Mouse (Mus musculus): ENCODE measurements around the gene Wdr46.
A peak's percentile ranks its signal among the peaks of the same experiment; 100 is the strongest.

Gene Wdr46

GRCm38 (mm10) chr17:33953310-33953709 lies 12.8 kb downstream of the Wdr46 start:
- no peak for DNase-seq

- DNase-seq, result no peak
Observed at GRCm38 (mm10) chr17:33953961-33954565, 13.6 kb downstream of the Wdr46 start.

GRCm38 (mm10) chr17:33954646-33955554 lies 14.4 kb downstream of the Wdr46 start:
- DNase-seq, result no peak

GRCm38 (mm10) chr17:33955555-33956214 lies 15.2 kb downstream of the Wdr46 start, which contains the start of the genes Vps52 and Rps18:
Vps52 (plus strand) TSS chr17:33955812.
Rps18 (minus strand) TSS chr17:33956001.
- peak; percentile 97 for DNase-seq

GRCm38 (mm10) chr17:33956336-33956735 lies 15.9 kb downstream of the Wdr46 start:
- no peak for DNase-seq

DNA sequence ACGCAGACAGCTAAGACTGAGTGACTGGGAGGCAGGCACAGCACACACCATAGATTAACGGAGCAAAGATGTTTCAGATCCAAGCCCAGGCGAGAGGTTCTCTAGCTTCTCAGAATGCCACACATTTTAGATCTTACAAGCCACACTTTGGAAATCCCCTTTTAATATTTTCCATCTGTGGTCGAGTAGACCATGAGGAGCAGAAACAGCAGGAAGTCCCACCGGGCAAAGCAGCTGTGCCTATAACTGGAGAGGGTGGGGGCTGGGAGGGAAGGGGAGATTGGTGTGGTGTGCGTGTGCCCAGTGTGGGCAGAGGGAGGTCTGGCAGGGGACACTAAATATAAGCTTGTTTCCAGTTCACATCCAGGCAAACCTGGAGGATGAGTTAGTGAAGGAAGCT lies 17.0 kb downstream of the Wdr46 start:
- DNase-seq, result no peak

DNA sequence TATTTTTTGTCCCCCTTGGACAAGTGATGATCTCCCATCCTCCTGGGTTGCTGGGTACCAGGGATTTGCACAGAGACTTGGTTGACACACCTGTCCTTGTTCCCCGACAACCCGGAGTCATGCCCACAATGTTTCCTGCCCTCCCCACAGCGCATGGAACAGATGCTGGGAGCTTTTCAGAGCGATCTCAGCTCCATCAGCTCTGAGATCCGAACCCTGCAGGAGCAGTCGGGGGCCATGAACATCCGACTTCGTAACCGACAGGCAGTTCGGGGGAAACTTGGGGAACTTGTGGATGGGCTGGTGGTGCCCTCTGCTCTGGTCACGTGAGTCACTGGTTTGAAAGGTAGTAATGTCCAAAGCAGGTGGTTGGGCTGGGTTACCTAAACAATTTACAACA lies 18.0 kb downstream of the Wdr46 start:
- DNase-seq, result no peak

DNA sequence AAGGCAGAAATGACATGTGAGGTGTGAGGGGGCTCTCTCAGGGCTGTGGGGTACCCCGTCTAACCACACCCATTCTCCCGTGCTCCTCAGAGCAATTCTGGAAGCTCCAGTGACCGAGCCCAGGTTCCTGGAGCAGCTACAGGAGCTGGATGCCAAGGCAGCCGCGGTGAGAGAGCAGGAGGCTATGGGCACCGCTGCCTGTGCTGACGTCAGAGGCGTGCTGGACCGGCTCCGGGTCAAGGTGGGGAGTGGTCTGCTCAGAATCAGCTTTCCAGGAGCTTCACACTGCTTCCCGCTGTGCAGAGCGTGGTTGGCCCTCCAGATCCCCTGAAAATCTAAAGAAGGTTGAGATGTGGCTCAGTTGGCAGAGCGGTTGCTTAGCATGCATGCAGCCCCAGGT lies 18.7 kb downstream of the Wdr46 start:
- no peak for DNase-seq

DNA sequence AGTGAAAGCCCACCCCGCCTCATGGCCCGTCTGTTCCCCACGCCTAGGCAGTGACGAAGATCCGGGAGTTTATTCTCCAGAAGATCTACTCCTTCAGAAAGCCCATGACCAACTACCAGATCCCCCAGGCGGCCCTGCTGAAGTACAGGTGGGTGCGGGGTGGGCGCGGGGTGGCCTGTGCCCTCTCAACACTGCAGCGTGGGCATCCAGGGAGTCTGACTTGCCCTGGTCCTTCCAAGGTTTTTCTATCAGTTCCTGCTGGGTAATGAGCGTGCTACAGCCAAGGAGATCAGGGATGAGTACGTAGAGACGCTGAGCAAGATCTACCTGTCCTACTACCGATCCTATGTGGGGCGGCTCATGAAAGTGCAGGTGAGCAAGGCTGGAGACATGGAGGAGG lies 19.5 kb downstream of the Wdr46 start:
- DNase-seq, result peak; percentile 6

DNA sequence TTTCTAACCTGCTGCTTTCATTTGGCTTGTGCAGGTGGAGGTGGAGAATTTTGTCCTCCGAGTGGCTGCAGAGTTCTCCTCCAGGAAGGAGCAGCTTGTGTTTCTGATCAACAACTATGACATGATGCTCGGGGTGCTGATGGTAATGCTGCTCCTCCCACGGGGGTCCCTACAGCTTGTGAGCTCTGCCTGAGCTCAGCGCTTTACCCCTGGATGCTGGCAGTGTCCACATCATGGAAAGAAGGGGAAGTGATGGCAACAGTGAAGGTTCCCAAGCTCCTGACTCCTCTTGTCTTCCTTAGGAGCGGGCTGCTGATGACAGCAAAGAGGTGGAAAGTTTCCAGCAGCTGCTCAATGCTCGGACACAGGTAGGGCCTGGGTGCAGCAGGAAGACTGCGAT lies 22.4 kb downstream of the Wdr46 start:
- peak; percentile 2 for DNase-seq

DNA sequence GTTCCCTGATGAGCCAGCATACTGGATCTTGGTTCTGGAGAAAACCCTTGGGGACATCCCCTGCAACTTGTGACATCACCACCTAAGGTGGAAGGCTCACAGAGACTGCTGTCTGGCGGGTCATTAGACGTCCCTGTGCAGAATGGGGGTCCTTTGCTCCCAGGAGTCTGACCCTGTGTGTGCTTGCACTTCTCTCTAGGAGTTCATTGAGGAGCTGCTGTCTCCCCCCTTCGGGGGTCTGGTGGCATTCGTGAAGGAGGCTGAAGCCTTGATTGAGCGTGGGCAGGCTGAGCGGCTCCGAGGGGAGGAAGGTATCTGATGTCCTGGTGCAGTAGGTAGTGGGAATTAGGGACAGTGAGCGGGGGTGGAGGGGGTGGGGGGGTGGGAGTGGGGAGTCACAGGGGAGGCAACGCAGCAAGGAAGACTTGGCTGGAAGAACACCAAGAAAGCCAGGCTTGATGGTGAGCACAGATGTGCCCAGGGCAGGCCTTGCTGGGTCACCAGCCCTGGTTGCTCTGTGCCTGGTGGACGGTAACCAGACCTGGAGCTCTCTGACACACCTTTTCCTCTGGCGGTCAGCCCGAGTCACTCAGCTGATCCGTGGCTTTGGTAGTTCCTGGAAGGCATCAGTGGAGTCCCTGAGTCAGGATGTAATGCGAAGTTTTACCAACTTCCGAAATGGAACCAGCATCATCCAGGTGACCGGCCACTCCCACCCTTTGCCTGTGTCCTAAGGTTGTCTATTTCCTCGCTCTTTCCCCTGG lies 24.8 kb downstream of the Wdr46 start:
- DNase-seq, result no peak

GRCm38 (mm10) chr17:33965846-33966550 lies 25.5 kb downstream of the Wdr46 start:
- DNase-seq, result no peak

- DNase-seq, result peak; percentile 79
Observed at GRCm38 (mm10) chr17:33968489-33968888, 28.0 kb downstream of the Wdr46 start.

DNA sequence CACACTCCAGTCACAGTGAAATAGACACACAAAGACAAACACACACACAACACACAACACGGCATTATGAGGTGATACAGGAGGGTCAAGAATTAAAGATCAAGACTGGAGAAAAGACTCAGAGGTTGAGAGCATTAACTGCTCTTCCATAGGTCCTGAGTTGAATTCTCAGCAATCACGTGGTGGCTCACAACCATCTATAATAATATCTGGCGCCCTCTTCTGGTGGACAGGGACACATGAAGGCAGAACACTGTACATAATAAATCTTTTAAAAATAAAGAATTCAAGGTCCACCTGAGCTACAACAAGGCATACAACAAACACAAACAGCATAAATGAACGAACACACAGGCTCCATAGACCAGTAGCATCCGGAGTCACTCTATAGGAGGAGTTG lies 28.5 kb downstream of the Wdr46 start:
- DNase-seq, result peak; percentile 64

DNA sequence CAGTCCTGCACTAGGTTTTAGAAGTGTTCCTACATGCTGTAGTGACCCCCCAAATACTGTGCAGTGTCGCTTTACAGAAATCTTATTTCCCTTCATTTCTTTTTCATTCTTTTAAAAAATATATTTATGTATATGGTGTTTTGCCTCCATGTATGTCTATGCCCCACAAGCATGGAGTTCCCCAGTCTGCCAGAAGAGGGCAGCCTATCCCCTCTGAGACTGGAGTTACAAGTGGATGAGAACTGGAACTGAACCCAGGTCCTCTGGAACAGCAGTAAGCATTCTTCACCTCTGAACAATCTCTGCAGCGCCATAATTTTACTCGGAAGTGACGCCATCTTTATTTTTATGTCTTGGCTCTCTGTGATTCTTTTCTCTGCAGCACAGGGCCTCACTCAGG lies 28.9 kb downstream of the Wdr46 start:
- no peak for DNase-seq

- DNase-seq, result no peak
Observed at GRCm38 (mm10) chr17:33972691-33973090, 32.2 kb downstream of the Wdr46 start.

DNA sequence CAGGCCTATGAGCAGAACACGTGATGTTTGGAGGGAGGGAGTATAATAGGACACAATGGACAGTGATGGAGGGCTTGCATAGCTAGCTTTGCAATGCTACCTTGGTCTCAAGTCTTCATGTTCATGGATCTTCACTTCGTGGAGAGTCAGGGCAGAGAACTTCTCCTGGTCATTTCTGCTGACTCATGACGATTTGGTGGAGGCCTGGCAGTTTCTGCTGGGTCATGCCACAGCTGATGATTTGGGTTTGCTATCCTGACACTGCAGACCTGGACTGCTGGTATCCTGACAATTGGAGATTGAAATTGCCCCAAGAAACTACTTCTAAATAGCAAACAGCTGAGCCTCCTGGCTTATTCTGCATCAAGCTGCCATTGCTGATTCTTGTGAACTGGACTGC lies 33.1 kb downstream of the Wdr46 start:
- DNase-seq, result no peak

DNA sequence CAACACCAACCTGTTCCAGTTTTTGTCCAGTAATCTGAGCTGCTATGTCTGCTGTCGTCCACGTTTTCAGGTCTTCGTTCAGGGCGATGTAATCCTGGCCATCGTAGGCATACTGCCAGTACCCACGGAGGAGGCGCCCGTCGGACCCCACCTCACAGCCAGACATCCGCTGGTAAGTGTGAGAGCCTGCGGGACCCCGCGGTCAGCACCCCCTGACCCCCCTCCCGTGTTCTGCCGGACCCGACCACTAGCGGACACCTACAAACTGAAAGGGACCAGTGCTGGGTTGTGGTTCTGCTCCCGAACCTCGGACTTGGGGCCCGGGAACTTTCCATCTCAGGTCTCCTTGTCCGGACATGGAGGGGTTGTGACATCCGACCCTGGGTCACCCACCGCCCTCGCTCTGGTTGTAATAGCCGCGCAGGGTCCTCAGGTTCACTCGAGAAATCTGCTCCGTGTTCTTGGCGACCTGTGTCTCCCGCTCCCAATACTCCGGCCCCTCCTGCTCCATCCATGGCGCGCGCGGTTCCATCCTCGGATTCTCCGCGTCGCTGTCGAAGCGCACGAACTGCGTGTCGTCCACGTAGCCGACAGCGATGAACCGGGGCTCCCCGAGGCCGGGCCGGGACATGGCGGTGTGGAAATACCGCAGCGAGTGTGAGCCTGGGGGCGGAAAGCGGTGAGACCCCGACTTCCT lies 37.5 kb downstream of the Wdr46 start:
- DNase-seq, result no peak

DNA sequence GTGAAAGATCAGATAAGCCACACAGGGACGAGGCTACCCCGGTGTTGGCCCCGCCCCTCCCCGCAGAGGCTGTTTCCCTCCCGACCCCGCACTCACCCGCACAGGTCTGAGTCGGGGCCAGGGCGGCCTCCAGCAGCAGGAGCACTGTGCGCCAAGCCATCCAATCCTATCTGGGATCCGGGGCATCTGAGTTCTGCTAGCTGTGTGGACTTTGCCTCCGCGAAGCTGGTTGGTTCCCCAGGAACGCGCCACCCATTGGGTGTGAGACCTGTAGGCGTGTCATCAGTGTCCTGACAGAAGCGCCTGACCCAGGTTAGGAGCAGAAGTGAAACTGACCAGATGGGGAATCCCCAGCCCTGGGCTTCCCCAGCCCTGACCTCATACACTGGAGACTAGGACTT lies 38.2 kb downstream of the Wdr46 start:
- peak; percentile 60 for DNase-seq

- no peak for DNase-seq
Observed at GRCm38 (mm10) chr17:33979512-33980050, 39.1 kb downstream of the Wdr46 start.
